Mouse (Mus musculus) Muller cell, postnatal 12 days (primary cell): ENCODE data around the gene Hnrnpa3.
"Not testable (repeated sequence)": the region's sequence is repeated elsewhere in the genome, so short reads cannot be mapped to it uniquely, and the experiment has no call there.

Experiments
- DNase-seq: peaks from one replicate; pipeline ENCODE4 v3.0.0-alpha.2; 2015; ENCODE audit errors: inconsistent ontology term

The Hnrnpa3 gene

GRCm38 (mm10) chr2:75658727-75659628 is at the start of gene Hnrnpa3:
Gene Hnrnpa3 (plus strand): TSS chr2:75659261.
- peak; percentile 100 for DNase-seq

- no peak for DNase-seq
Measured at GRCm38 (mm10) chr2:75609971-75610370, 49.1 kb upstream of the Hnrnpa3 start.

GRCm38 (mm10) chr2:75610602-75611001 is 48.5 kb upstream of the Hnrnpa3 start:
- not testable (repeated sequence) for DNase-seq

- no peak for DNase-seq
Measured at GRCm38 (mm10) chr2:75611041-75611805, 47.8 kb upstream of the Hnrnpa3 start.

GRCm38 (mm10) chr2:75612006-75612405 is 47.1 kb upstream of the Hnrnpa3 start:
- DNase-seq = no peak

GRCm38 (mm10) chr2:75612981-75613567 is 46.0 kb upstream of the Hnrnpa3 start:
- peak; percentile 85 for DNase-seq

GRCm38 (mm10) chr2:75614577-75614976 is 44.5 kb upstream of the Hnrnpa3 start:
- DNase-seq = no peak

GRCm38 (mm10) chr2:75616911-75617310 is 42.1 kb upstream of the Hnrnpa3 start:
- no peak for DNase-seq

- no peak for DNase-seq
Measured at GRCm38 (mm10) chr2:75618712-75619111, 40.3 kb upstream of the Hnrnpa3 start.

GRCm38 (mm10) chr2:75621873-75622654 is 37.0 kb upstream of the Hnrnpa3 start:
- DNase-seq = no peak

- no peak for DNase-seq
Measured at GRCm38 (mm10) chr2:75625086-75625485, 34.0 kb upstream of the Hnrnpa3 start.

- DNase-seq = no peak
Measured at GRCm38 (mm10) chr2:75626597-75627440, 32.2 kb upstream of the Hnrnpa3 start.

- no peak for DNase-seq
Measured at GRCm38 (mm10) chr2:75628487-75628886, 30.6 kb upstream of the Hnrnpa3 start.

GRCm38 (mm10) chr2:75631421-75631820 is 27.6 kb upstream of the Hnrnpa3 start:
- DNase-seq = no peak

- no peak for DNase-seq
Measured at GRCm38 (mm10) chr2:75632043-75632442, 27.0 kb upstream of the Hnrnpa3 start.

- no peak for DNase-seq
Measured at GRCm38 (mm10) chr2:75632721-75633181, 26.3 kb upstream of the Hnrnpa3 start.

- DNase-seq = no peak
Measured at GRCm38 (mm10) chr2:75633381-75633780, 25.7 kb upstream of the Hnrnpa3 start.

- DNase-seq = no peak
Measured at GRCm38 (mm10) chr2:75633784-75634183, 25.3 kb upstream of the Hnrnpa3 start.

GRCm38 (mm10) chr2:75634431-75634830 is 24.6 kb upstream of the Hnrnpa3 start:
- not testable (repeated sequence) for DNase-seq

- no peak for DNase-seq
Measured at GRCm38 (mm10) chr2:75636261-75637054, 22.6 kb upstream of the Hnrnpa3 start.
